Mouse (Mus musculus): ENCODE data around the gene Myof. TPM values are rescaled to one million over a fixed set of nuclear protein-coding genes. Genes with fewer than 3 reads are reported as not detected.

The Myof gene
- polyA plus RNA-seq, 1 experiment = 76.9 TPM

- H3ac ChIP-seq (ENCODE audit: control insufficient read depth, insufficient read length) = no peak overlapping the region
- TF ChIP-seq POLR2AphosphoS2 (IDR thresholded peaks at IDR 0.05; ENCODE audit: insufficient read length, low read depth) = no peak
- TF ChIP-seq TCF3 (IDR thresholded peaks at IDR 0.05; ENCODE audit: insufficient read length, low read depth) = no peak
- no peak for TF ChIP-seq POLR2A (IDR thresholded peaks at IDR 0.05; ENCODE audit: insufficient read length, low read depth)
- no peak for TF ChIP-seq E2F4 (IDR thresholded peaks at IDR 0.05; ENCODE audit: insufficient read depth)
- TF ChIP-seq MYOD1 (IDR thresholded peaks at IDR 0.05; ENCODE audit: control insufficient read depth in 1 of 3, insufficient read length in 2 of 3, low read depth in 2 of 3) = no peak
- no peak for TF ChIP-seq USF1 (IDR thresholded peaks at IDR 0.05; ENCODE audit: low read depth)
- TF ChIP-seq MAX (IDR thresholded peaks at IDR 0.05; ENCODE audit: low read depth) = no peak
- TF ChIP-seq SRF (IDR thresholded peaks at IDR 0.05; ENCODE audit: control insufficient read depth, insufficient read length, low read depth) = no peak
- TF ChIP-seq REST (IDR thresholded peaks at IDR 0.05; ENCODE audit: insufficient read depth, insufficient read length) = no peak
- no peak for TF ChIP-seq MYOG (IDR thresholded peaks at IDR 0.05; ENCODE audit: control insufficient read depth in 1 of 3, insufficient read depth in 1 of 3, insufficient read length in 2 of 3, low read depth in 2 of 3)
- no peak for TF ChIP-seq TCF12 (IDR thresholded peaks at IDR 0.05; ENCODE audit: insufficient read depth, poor library complexity, severe bottlenecking)
- TF ChIP-seq CEBPB (IDR thresholded peaks at IDR 0.05; ENCODE audit: insufficient read depth, poor library complexity, severe bottlenecking) = no peak
- H3K79me2 ChIP-seq (ENCODE audit: control insufficient read depth, insufficient read depth) = no peaks in the 10 kb centered on the region
- H3K4me3 ChIP-seq = no peak overlapping the region
- H3K36me3 ChIP-seq (ENCODE audit: control insufficient read depth, insufficient read depth) = peaks cover 40% of the 10 kb centered on the region
- peak overlapping the region; percentile 67 for H3K4me2 ChIP-seq (ENCODE audit: low read depth)
- no peaks in the 10 kb centered on the region for H3K27me3 ChIP-seq (ENCODE audit: control insufficient read depth, insufficient read depth, insufficient read length)
Observed at GRCm38 (mm10) chr19:37960791-37961190, 82.6 kb downstream of the Myof start.

GRCm38 (mm10) chr19:37959543-37960215 is 83.7 kb downstream of the Myof start:
- H3K36me3 ChIP-seq (ENCODE audit: control insufficient read depth, insufficient read depth) = peaks cover 34% of the 10 kb centered on the region
- no peaks in the 10 kb centered on the region for H3K27me3 ChIP-seq (ENCODE audit: control insufficient read depth, insufficient read depth, insufficient read length)
- TF ChIP-seq REST (IDR thresholded peaks at IDR 0.05; ENCODE audit: insufficient read depth, insufficient read length) (no peak), MYOD1 (IDR thresholded peaks at IDR 0.05; ENCODE audit: control insufficient read depth in 1 of 3, insufficient read length in 2 of 3, low read depth in 2 of 3) (no peak), MAX (IDR thresholded peaks at IDR 0.05; ENCODE audit: low read depth) (no peak), SRF (IDR thresholded peaks at IDR 0.05; ENCODE audit: control insufficient read depth, insufficient read length, low read depth) (no peak), CEBPB (IDR thresholded peaks at IDR 0.05; ENCODE audit: insufficient read depth, poor library complexity, severe bottlenecking) (no peak), POLR2A (IDR thresholded peaks at IDR 0.05; ENCODE audit: insufficient read length, low read depth) (no peak), POLR2AphosphoS2 (IDR thresholded peaks at IDR 0.05; ENCODE audit: insufficient read length, low read depth) (no peak), TCF3 (IDR thresholded peaks at IDR 0.05; ENCODE audit: insufficient read length, low read depth) (no peak), TCF12 (IDR thresholded peaks at IDR 0.05; ENCODE audit: insufficient read depth, poor library complexity, severe bottlenecking) (no peak), E2F4 (IDR thresholded peaks at IDR 0.05; ENCODE audit: insufficient read depth) (no peak), MYOG (IDR thresholded peaks at IDR 0.05; ENCODE audit: control insufficient read depth in 1 of 3, insufficient read depth in 1 of 3, insufficient read length in 2 of 3, low read depth in 2 of 3) (no peak), USF1 (IDR thresholded peaks at IDR 0.05; ENCODE audit: low read depth) (no peak)
- H3K4me2 ChIP-seq (ENCODE audit: low read depth) = peak overlapping the region; percentile 67
- H3ac ChIP-seq (ENCODE audit: control insufficient read depth, insufficient read length) = no peak overlapping the region
- no peak overlapping the region for H3K4me3 ChIP-seq
- H3K79me2 ChIP-seq (ENCODE audit: control insufficient read depth, insufficient read depth) = no peaks in the 10 kb centered on the region

GRCm38 (mm10) chr19:37959076-37959475 is 84.3 kb downstream of the Myof start:
- H3K4me2 ChIP-seq (ENCODE audit: low read depth) = peak overlapping the region; percentile 67
- no peak overlapping the region for H3K4me3 ChIP-seq
- no peak for TF ChIP-seq E2F4 (IDR thresholded peaks at IDR 0.05; ENCODE audit: insufficient read depth)
- no peak for TF ChIP-seq CEBPB (IDR thresholded peaks at IDR 0.05; ENCODE audit: insufficient read depth, poor library complexity, severe bottlenecking)
- no peak for TF ChIP-seq MAX (IDR thresholded peaks at IDR 0.05; ENCODE audit: low read depth)
- no peak for TF ChIP-seq MYOG (IDR thresholded peaks at IDR 0.05; ENCODE audit: control insufficient read depth in 1 of 3, insufficient read depth in 1 of 3, insufficient read length in 2 of 3, low read depth in 2 of 3)
- TF ChIP-seq USF1 (IDR thresholded peaks at IDR 0.05; ENCODE audit: low read depth) = no peak
- no peak for TF ChIP-seq TCF3 (IDR thresholded peaks at IDR 0.05; ENCODE audit: insufficient read length, low read depth)
- no peak for TF ChIP-seq MYOD1 (IDR thresholded peaks at IDR 0.05; ENCODE audit: control insufficient read depth in 1 of 3, insufficient read length in 2 of 3, low read depth in 2 of 3)
- H3K27me3 ChIP-seq (ENCODE audit: control insufficient read depth, insufficient read depth, insufficient read length) = no peaks in the 10 kb centered on the region
- H3K36me3 ChIP-seq (ENCODE audit: control insufficient read depth, insufficient read depth) = peaks cover 40% of the 10 kb centered on the region
- H3ac ChIP-seq (ENCODE audit: control insufficient read depth, insufficient read length) = no peak overlapping the region
- H3K79me2 ChIP-seq (ENCODE audit: control insufficient read depth, insufficient read depth) = no peaks in the 10 kb centered on the region

GRCm38 (mm10) chr19:37957256-37957655 is 86.1 kb downstream of the Myof start:
- no peak for TF ChIP-seq POLR2A (IDR thresholded peaks at IDR 0.05; ENCODE audit: insufficient read length, low read depth)
- no peak for TF ChIP-seq TCF3 (IDR thresholded peaks at IDR 0.05; ENCODE audit: insufficient read length, low read depth)
- no peak for TF ChIP-seq USF1 (IDR thresholded peaks at IDR 0.05; ENCODE audit: low read depth)
- Histone ChIP-seq H3K27me3 (ENCODE audit: control insufficient read depth, insufficient read depth, insufficient read length) (no peaks in the 10 kb centered on the region), H3K4me2 (ENCODE audit: low read depth) (no peak overlapping the region), H3ac (ENCODE audit: control insufficient read depth, insufficient read length) (no peak overlapping the region), H3K79me2 (ENCODE audit: control insufficient read depth, insufficient read depth) (no peaks in the 10 kb centered on the region), H3K36me3 (ENCODE audit: control insufficient read depth, insufficient read depth) (peaks cover 48% of the 10 kb centered on the region), H3K4me3 (no peak overlapping the region)

GRCm38 (mm10) chr19:37956006-37956405 is 87.4 kb downstream of the Myof start:
- no peak overlapping the region for H3ac ChIP-seq (ENCODE audit: control insufficient read depth, insufficient read length)
- peak overlapping the region; percentile 63 for H3K4me2 ChIP-seq (ENCODE audit: low read depth)
- no peaks in the 10 kb centered on the region for H3K79me2 ChIP-seq (ENCODE audit: control insufficient read depth, insufficient read depth)
- no peak overlapping the region for H3K4me3 ChIP-seq
- peaks cover 44% of the 10 kb centered on the region for H3K36me3 ChIP-seq (ENCODE audit: control insufficient read depth, insufficient read depth)
- H3K27me3 ChIP-seq (ENCODE audit: control insufficient read depth, insufficient read depth, insufficient read length) = no peaks in the 10 kb centered on the region
- TF ChIP-seq MYOD1 (IDR thresholded peaks at IDR 0.05; ENCODE audit: control insufficient read depth in 1 of 3, insufficient read length in 2 of 3, low read depth in 2 of 3) (no peak), MYOG (IDR thresholded peaks at IDR 0.05; ENCODE audit: control insufficient read depth in 1 of 3, insufficient read depth in 1 of 3, insufficient read length in 2 of 3, low read depth in 2 of 3) (no peak), TCF12 (IDR thresholded peaks at IDR 0.05; ENCODE audit: insufficient read depth, poor library complexity, severe bottlenecking) (no peak), POLR2A (IDR thresholded peaks at IDR 0.05; ENCODE audit: insufficient read length, low read depth) (no peak), MAX (IDR thresholded peaks at IDR 0.05; ENCODE audit: low read depth) (no peak), SRF (IDR thresholded peaks at IDR 0.05; ENCODE audit: control insufficient read depth, insufficient read length, low read depth) (no peak), REST (IDR thresholded peaks at IDR 0.05; ENCODE audit: insufficient read depth, insufficient read length) (no peak), E2F4 (IDR thresholded peaks at IDR 0.05; ENCODE audit: insufficient read depth) (no peak), POLR2AphosphoS2 (IDR thresholded peaks at IDR 0.05; ENCODE audit: insufficient read length, low read depth) (no peak), TCF3 (IDR thresholded peaks at IDR 0.05; ENCODE audit: insufficient read length, low read depth) (no peak), USF1 (IDR thresholded peaks at IDR 0.05; ENCODE audit: low read depth) (no peak), CEBPB (IDR thresholded peaks at IDR 0.05; ENCODE audit: insufficient read depth, poor library complexity, severe bottlenecking) (no peak)
